Mouse (Mus musculus) liver, postnatal 0 days (tissue): ENCODE data around the gene Sec63. TPM values are rescaled to one million over a fixed set of nuclear protein-coding genes. Genes with fewer than 3 reads are reported as not detected.

ENCODE experiments used
- ATAC-seq: fragments of 200-750 bp; cut with Nextera tagmentation; 2 replicates; pipeline ENCODE4 v1.8.0; 2017; ENCODE audit warnings: mild to moderate bottlenecking, moderate library complexity
- DNase-seq: peaks from one replicate; pipeline ENCODE4 v3.0.0-alpha.2; 2016
- H3K27ac ChIP-seq: fragments of 300-500 bp; sonication (generic); 2 replicates; pipeline ENCODE4 v1.5.1; 2014; ENCODE audit warnings: antibody characterized with exemption, moderate library complexity, mild to moderate bottlenecking, low read depth
- H3K27me3 ChIP-seq: fragments of 300-500 bp; sonication (generic); 2 replicates; pipeline ENCODE4 v1.6.1; 2014; ENCODE audit warnings: low read length, control low read depth, mixed read lengths; ENCODE audit not compliant: insufficient read depth
- H3K36me3 ChIP-seq: fragments of 300-500 bp; sonication (generic); replicated peaks from 2 replicates; pipeline ENCODE4 v1.6.1; 2014; ENCODE audit warnings: mild to moderate bottlenecking, control low read depth, low read length, moderate library complexity, mixed read lengths; ENCODE audit not compliant: insufficient read depth
- H3K4me1 ChIP-seq: fragments of 300-500 bp; sonication (generic); 2 replicates; pipeline ENCODE4 v1.6.1; 2014; ENCODE audit warnings: antibody characterized with exemption, mild to moderate bottlenecking, control low read depth; ENCODE audit not compliant: insufficient read depth
- H3K4me2 ChIP-seq: fragments of 300-500 bp; sonication (generic); 2 replicates; pipeline ENCODE4 v1.6.1; 2014; ENCODE audit warnings: low read depth, mild to moderate bottlenecking, low read length, moderate library complexity, mixed read lengths
- H3K4me3 ChIP-seq: fragments of 300-500 bp; sonication (generic); 2 replicates; pipeline ENCODE4 v1.5.1; 2014; ENCODE audit warnings: low read depth, low read length
- H3K9ac ChIP-seq: fragments of 300-500 bp; sonication (generic); replicated peaks from 2 replicates; pipeline ENCODE4 v1.6.1; 2014; ENCODE audit warnings: mild to moderate bottlenecking, moderate library complexity
- H3K9me3 ChIP-seq: fragments of 300-500 bp; sonication (generic); 2 replicates; pipeline ENCODE4 v1.6.1; 2016; ENCODE audit warnings: mild to moderate bottlenecking, control low read depth, low read length, mixed read lengths
- CTCF ChIP-seq: sonication (generic); IDR thresholded peaks from 2 replicates; pipeline ENCODE4 v1.5.1; 2016; ENCODE audit warnings: antibody characterized with exemption, low read depth
- EP300 ChIP-seq: IDR thresholded peaks from 2 replicates; pipeline ENCODE4 v1.6.1; 2016; ENCODE audit warnings: antibody characterized with exemption, low read depth, mild to moderate bottlenecking
- WGBS: fragments of 180-500 bp; shearing (Covaris S2); extraction: QIAGEN DNeasy Blood & Tissue Kit; methylation state at CpG from one replicate; pipeline ENCODE4 v1.1.7; 2014; ENCODE audit not compliant: insufficient replicate concordance; 5-methylcytosine and 5-hydroxymethylcytosine counted together
- polyA plus RNA-seq: library from polyadenylated mRNA; unstranded; fragments of >200 nt; fragmentation: Nextera tagmentation; extraction: Ambion mirVana; gene quantifications from 2 replicates; pipeline ENCODE4 v1.2.1, GENCODE M21; 2015

Sec63 gene
- 13.4 and 14.0 TPM in 2 replicates for polyA plus RNA-seq

DNA sequence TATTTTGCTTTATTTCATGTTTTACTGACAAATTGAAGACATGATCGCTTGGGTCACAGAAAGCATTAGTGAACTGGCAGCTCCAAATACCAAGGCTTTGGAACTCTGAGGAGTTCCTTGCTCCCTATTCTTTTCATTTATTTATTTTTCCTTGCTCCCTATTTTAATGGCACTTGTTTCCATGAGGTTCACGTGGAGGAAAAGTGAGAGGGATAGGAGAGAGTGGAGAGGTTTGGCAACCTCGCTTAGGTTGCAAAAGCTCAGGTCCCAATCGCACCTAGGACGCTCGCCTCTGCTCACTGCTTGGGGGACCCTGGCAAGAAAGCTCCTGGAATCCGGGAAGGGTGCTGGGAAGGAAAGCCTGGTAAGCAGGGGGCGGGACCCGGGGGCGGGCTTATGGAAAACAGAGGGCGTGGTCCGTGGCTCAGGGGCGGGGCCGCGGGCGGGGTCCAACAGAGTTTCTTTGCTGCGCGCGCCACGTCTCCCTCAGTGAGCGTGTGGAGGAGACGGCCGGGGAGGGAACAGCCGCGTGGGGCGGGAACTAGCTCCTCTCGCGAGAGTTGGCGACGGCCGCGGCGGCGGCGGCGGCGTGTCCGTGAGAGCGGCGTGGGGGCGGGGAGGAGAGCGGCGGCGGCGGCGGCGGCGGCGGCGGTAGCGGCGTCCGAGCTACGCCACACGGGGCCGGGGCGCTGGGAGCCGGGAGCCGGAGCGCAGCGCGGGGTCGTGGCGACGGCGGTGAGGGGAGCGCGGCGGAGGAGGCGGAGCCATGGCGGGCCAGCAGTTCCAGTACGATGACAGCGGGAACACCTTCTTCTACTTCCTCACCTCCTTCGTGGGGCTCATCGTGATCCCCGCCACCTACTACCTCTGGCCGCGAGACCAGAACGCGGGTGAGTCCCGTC lies at the start of gene Sec63:
Sec63 (plus strand) TSS at position 498 of the 902 bp plus-strand sequence.
- Histone ChIP-seq H3K27ac (peak within 1 kb of the TSS; percentile 95), H3K4me1 (peaks cover 20% of the 10 kb centered on the region), H3K9me3 (no peaks in the 10 kb centered on the region), H3K4me2 (peak within 1 kb of the TSS; percentile 91), H3K9ac (peak within 1 kb of the TSS; percentile 97), H3K27me3 (no peaks in the 10 kb centered on the region), H3K4me3 (peak within 1 kb of the TSS; percentile 86), H3K36me3 (no peaks in the 10 kb centered on the region)
- DNase-seq = peak; percentile 99
- WGBS = 1% methylated on average over 37 of the region's 81 CpGs
- TF ChIP-seq CTCF = no peak
- no peak for TF ChIP-seq EP300
- ATAC-seq = peak; percentile 96

DNA sequence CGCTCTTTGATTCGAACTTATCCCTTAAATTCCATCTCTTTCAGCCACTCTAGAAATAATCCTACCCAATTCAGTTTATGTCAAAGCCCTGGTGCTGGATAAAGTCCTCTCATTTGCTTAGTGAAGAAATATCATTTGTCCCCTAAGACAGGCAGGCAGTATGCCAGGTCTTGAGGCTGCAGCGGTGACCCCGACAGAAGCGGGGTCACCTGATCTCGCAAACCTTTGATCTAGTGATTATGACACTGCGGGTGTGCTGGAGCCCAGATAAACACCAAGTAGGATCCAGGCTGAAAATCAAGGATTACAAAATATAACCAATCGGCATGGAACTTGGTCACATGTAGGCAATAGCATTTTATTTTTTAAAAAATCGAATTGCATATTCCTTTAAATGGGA lies 46.6 kb upstream of the Sec63 start:
- Histone ChIP-seq H3K4me2 (peak overlapping the region; percentile 62; the same call in 1 of the 2 replicates), H3K9me3 (0 out of 2 replicates have a peak, but pooled peaks cover 2% of the 10 kb centered on the region), H3K4me1 (no peaks in the 10 kb centered on the region), H3K27ac (0 out of 2 replicates have a peak overlapping the region, but pooled peaks have one; percentile 71), H3K36me3 (no peaks in the 10 kb centered on the region), H3K9ac (no peak overlapping the region), H3K27me3 (no peaks in the 10 kb centered on the region), H3K4me3 (no peak overlapping the region)
- DNase-seq (peak; percentile 60), ATAC-seq (peak; percentile 94)
- WGBS = 21% methylated on average over 9 of the region's 9 CpGs
- no peak for TF ChIP-seq CTCF
- peak; percentile 35; the same call in 1 of the 2 replicates for TF ChIP-seq EP300

DNA sequence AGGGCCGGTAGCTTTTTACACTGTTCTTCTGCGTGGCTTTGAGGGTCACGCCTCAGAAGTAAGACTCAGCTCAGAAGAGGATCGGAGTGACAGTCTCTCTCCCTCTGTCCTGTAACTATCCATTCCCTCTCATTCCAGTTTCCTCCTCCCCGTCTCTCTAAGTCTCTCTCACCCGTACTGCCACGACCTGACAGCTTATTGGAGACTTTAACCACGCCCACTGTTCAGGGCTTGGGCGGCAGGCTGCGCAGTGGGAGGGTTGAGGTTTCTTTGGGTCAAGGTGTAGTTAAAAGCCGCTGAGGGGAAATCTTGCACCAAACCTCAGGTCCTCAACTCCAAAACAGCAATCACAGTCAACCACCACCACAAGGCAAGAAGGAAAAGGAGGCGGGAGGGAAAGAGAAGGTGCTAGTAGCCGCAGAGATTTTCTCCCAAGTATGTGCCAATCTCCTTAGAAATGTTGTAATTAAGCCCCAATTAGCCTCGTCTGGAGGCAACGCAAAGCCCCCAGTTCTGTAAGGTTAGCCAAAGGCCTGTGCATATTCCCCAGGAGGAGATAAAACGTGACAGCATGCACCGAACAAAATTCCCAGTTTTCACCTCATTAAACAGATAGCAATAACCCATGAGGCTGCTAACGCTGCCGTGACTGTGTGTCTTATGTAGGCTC lies 45.8 kb upstream of the Sec63 start:
- DNase-seq (no peak), ATAC-seq (peak; percentile 52; the same call in 1 of the 2 replicates)
- H3K9me3 ChIP-seq = no peaks in the 10 kb centered on the region
- H3K27me3 ChIP-seq = no peaks in the 10 kb centered on the region
- no peaks in the 10 kb centered on the region for H3K36me3 ChIP-seq
- H3K27ac ChIP-seq = peak overlapping the region; percentile 71
- WGBS = 26% methylated on average over 19 of the region's 19 CpGs
- H3K4me1 ChIP-seq = no peaks in the 10 kb centered on the region
- no peak for TF ChIP-seq EP300
- no peak for TF ChIP-seq CTCF
- H3K9ac ChIP-seq = 0 out of 2 replicates have a peak overlapping the region, but pooled peaks have one; percentile 21
- 0 out of 2 replicates have a peak overlapping the region, but pooled peaks have one; percentile 5 for H3K4me3 ChIP-seq
- peak overlapping the region; percentile 62 for H3K4me2 ChIP-seq

DNA sequence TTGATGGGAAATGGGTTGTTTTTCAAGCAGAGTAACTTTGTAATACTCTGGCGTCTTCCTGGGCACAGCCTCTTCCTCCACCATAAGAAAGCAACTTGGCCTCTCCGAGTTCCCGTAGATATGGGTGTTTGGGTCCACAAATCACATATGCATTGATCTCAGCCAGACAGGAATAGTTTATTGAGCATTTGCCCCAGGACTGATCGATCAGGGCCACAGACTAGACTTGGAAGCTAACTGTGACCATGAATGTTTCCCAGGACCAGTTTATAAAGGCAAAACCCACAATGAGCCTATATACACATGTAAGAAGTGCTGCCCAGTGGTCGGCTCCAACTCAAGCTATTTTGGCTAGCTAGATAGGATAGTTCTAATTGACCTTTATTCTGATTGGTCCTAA lies 39.2 kb upstream of the Sec63 start:
- 67% methylated on average over 5 of the region's 5 CpGs for WGBS
- Histone ChIP-seq H3K27ac (no peak overlapping the region), H3K9ac (no peak overlapping the region), H3K27me3 (no peaks in the 10 kb centered on the region), H3K4me3 (no peak overlapping the region), H3K36me3 (no peaks in the 10 kb centered on the region), H3K9me3 (no peaks in the 10 kb centered on the region), H3K4me2 (no peak overlapping the region), H3K4me1 (0 out of 2 replicates have a peak, but pooled peaks cover 3% of the 10 kb centered on the region)
- no peak for TF ChIP-seq CTCF
- no peak for TF ChIP-seq EP300
- no peak for ATAC-seq
- no peak for DNase-seq

DNA sequence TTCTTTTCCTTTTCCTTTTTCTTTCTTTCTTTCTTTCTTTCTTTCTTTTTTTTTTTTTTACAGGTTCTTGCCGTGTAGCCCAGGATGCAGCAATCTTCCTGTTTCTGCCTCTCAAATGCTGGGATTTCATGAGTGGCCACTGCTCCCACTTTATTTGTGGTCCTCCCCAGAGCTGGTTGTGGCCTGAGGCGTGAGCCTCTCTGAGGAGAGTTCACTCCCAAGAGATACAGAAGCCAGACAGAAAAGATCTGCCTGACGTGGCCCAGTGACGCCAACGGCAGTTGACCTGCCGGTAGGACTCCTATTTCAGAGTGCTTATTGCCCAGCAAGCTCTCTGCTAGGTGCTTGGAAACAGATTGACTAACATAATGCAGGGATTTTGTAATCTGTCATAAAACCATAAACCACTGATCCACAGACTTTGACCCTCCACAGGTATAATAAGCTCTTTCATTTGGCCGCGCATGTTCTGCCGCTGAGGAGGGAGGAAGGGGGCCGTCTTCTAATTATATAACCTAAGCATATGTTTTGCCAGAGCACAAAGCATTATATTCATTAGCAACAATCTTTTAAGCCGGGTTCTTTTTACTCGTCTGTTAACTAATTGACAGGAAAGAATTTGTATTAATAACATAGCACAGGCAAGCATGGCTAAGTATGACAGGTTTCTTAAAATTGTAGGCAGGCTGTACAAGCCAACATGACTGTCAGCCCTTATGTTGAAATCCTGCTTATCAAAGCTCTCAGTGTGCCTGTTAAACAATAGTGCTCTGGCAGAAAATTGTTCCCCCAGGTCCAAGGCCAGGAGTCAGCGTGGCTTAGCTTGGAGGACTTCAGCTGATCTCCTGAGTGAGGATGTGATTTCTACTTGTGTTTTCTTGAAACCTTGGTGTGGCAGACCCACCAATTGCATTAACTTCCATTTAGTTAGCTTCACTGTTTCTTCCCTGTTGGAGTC lies 37.7 kb upstream of the Sec63 start:
- ATAC-seq (peak; percentile 54), DNase-seq (no peak)

More for the DNA sequence above, 37.7 kb upstream of the Sec63 start:
- no peak overlapping the region for H3K4me3 ChIP-seq
- H3K36me3 ChIP-seq = no peaks in the 10 kb centered on the region
- TF ChIP-seq CTCF (no peak), EP300 (no peak)
- H3K4me1 ChIP-seq = 0 out of 2 replicates have a peak, but pooled peaks cover 3% of the 10 kb centered on the region
- H3K9me3 ChIP-seq = no peaks in the 10 kb centered on the region
- H3K27ac ChIP-seq = no peak overlapping the region
- H3K4me2 ChIP-seq = no peak overlapping the region
- H3K9ac ChIP-seq = no peak overlapping the region
- H3K27me3 ChIP-seq = no peaks in the 10 kb centered on the region
- 78% methylated on average over 13 of the region's 13 CpGs for WGBS
